Mouse (Mus musculus) liver, adult 2 months (tissue): ENCODE data around the gene Cnga4.

ENCODE experiments used
- CTCF ChIP-seq: fragments of 200-500 bp; IDR thresholded peaks from 2 replicates; pipeline ENCODE4 v1.5.1; 2011; ENCODE audit warnings: low read depth, low read length, control low read depth
- POLR2A ChIP-seq: fragments of 200-500 bp; IDR thresholded peaks from 2 replicates; pipeline ENCODE4 v1.6.1; 2011; ENCODE audit warnings: low read length, control low read depth; ENCODE audit not compliant: insufficient read depth; ENCODE audit errors: extremely low read depth

GRCm38 (mm10) chr7:105441426-105441825 lies 37.1 kb downstream of the Cnga4 start:
- TF ChIP-seq CTCF (no peak), POLR2A (no peak)
